Mouse (Mus musculus) hindbrain, embryonic 14.5 days (tissue): ENCODE results near the gene Serp2. TPM values are rescaled to one million over a fixed set of nuclear protein-coding genes. Genes with fewer than 3 reads are reported as not detected.

Experiments used
- ATAC-seq: fragments of 200-750 bp; cut with Nextera tagmentation; 2 replicates; pipeline ENCODE4 v1.8.0; 2017; ENCODE audit warnings: moderate number of reproducible peaks, mild to moderate bottlenecking, moderate TSS enrichment, moderate library complexity; ENCODE audit not compliant: low FRiP score
- DNase-seq: peaks from one replicate; pipeline ENCODE4 v3.0.0-alpha.2; 2015; ENCODE audit warnings: low spot score
- H3K27ac ChIP-seq: fragments of 300-500 bp; sonication (generic); 2 replicates; pipeline ENCODE4 v1.5.1; 2014; ENCODE audit warnings: mild to moderate bottlenecking, moderate library complexity
- H3K27me3 ChIP-seq: fragments of 300-500 bp; sonication (generic); 2 replicates; pipeline ENCODE4 v1.6.1; 2014; ENCODE audit warnings: mild to moderate bottlenecking, low read length, mixed read lengths; ENCODE audit not compliant: control insufficient read depth, insufficient read depth
- H3K36me3 ChIP-seq: fragments of 300-500 bp; sonication (generic); replicated peaks from 2 replicates; pipeline ENCODE4 v1.6.1; 2014; ENCODE audit not compliant: control insufficient read depth, insufficient read depth
- H3K4me1 ChIP-seq: fragments of 300-500 bp; sonication (generic); replicated peaks from 2 replicates; pipeline ENCODE4 v1.6.1; 2014; ENCODE audit warnings: antibody characterized with exemption, low read length, mixed read lengths; ENCODE audit not compliant: control insufficient read depth, insufficient read depth
- H3K4me2 ChIP-seq: fragments of 300-500 bp; sonication (generic); replicated peaks from 2 replicates; pipeline ENCODE4 v1.6.1; 2014; ENCODE audit warnings: mild to moderate bottlenecking, moderate library complexity
- H3K4me3 ChIP-seq: fragments of 300-500 bp; sonication (generic); replicated peaks from 2 replicates; pipeline ENCODE4 v1.5.1; 2014; ENCODE audit warnings: mild to moderate bottlenecking, low read length
- H3K9ac ChIP-seq: fragments of 300-500 bp; sonication (generic); 2 replicates; pipeline ENCODE4 v1.6.1; 2014
- H3K9me3 ChIP-seq: fragments of 300-500 bp; sonication (generic); 2 replicates; pipeline ENCODE4 v1.6.1; 2016; ENCODE audit warnings: low read length; ENCODE audit not compliant: control insufficient read depth
- WGBS: fragments of 180-500 bp; shearing (Covaris S2); extraction: QIAGEN DNeasy Blood & Tissue Kit; methylation state at CpG from one replicate; pipeline ENCODE4 v1.1.7; 2014; 5-methylcytosine and 5-hydroxymethylcytosine counted together
- polyA plus RNA-seq: library from polyadenylated mRNA; unstranded; fragments of >200 nt; fragmentation: Nextera tagmentation; extraction: Ambion mirVana; gene quantifications from 2 replicates; pipeline ENCODE4 v1.2.1, GENCODE M21; 2014

Serp2 gene
- polyA plus RNA-seq, 1 experiment from 2014 or later, result 217 TPM

DNA sequence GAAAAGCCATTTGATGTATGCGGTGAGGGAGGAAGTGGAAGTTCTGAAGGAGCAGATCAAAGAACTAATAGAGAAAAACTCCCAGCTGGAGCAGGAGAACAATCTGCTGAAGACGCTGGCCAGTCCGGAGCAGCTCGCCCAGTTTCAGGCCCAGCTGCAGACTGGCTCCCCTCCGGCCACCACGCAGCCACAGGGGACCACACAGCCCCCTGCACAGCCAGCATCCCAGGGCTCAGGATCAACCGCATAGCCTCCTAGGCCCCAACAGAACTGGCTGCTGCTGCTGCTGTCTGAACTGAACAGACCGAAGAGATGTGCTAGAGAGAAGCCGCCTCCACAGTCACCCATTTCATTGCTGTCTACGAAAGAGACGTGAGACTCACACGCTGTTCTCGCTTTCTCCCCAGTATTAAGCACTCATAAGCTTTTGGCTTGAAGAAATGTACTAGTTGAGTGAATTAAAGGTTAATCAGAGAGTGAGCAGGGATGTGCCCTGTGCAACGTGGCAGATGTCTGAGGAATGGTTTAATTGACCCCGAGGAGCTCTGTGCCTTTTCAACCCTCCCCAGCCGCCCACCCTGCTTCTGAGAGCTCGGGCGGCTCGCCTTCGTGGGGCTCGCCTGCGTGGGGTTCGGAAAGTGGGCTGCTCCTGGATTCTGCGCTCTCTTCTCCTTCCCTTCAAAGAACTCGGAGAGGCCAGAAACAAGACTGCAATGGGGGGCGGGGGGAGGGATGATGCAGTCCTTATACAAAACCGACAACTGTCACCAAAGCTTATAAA, 50.1 kb downstream of the Serp2 start:
- 33% methylated on average over 27 of the region's 27 CpGs for WGBS
- H3K27me3 ChIP-seq, result no peaks in the 10 kb centered on the region
- DNase-seq (no peak), ATAC-seq (no peak)
- peak overlapping the region; percentile 99 for H3K9ac ChIP-seq
- H3K27ac ChIP-seq, result peak overlapping the region; percentile 100
- peaks cover 27% of the 10 kb centered on the region for H3K4me1 ChIP-seq
- H3K4me2 ChIP-seq, result peak overlapping the region; percentile 98
- H3K4me3 ChIP-seq, result peak overlapping the region; percentile 78
- peaks cover 25% of the 10 kb centered on the region for H3K36me3 ChIP-seq
- no peaks in the 10 kb centered on the region for H3K9me3 ChIP-seq

DNA sequence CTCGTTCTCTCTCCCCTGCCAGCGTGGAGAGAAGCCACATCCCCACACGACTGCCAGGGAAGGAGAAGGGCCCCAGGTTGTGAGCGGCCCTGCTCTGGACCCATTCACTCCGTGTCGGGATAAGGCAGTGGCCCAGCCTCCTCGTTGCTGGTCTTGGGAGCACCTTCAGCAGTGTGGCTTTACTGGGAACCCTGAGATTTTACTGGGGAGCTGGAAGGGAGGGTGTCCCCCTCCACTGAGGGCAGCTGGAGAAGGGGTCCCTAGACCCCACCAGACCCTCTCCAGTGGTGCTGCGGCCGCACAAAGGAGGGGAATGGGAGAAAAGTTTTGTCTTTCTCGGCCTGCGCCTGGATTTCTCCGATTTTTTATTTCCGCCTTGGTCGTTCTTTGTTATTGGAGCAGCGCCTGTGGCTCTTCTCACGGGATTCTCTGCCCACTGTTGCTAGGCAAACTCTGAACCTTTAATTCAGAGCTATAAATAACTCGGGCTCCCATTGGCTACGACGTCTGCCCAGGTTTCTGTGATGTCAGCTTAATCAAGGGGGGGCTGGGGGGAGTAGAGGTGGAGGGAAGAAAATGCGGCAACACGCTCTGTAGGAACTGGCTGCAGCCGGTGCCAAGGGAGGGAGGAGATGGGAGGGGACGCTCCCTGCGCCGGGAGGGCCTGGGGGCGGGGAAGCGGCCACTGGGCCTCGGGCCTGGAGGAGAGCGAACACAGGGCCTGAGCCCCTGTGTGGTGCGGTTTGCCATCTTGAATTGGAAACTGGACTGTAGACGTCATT, 51.1 kb downstream of the Serp2 start:
- peak overlapping the region; percentile 99 for H3K9ac ChIP-seq
- peak overlapping the region; percentile 98 for H3K4me2 ChIP-seq
- peaks cover 27% of the 10 kb centered on the region for H3K4me1 ChIP-seq
- peak overlapping the region; percentile 78 for H3K4me3 ChIP-seq
- H3K36me3 ChIP-seq, result peaks cover 25% of the 10 kb centered on the region
- WGBS, result 0% methylated on average over 31 of the region's 31 CpGs
- ATAC-seq (peak; percentile 83), DNase-seq (peak; percentile 94)
- H3K9me3 ChIP-seq, result no peaks in the 10 kb centered on the region
- no peaks in the 10 kb centered on the region for H3K27me3 ChIP-seq
- H3K27ac ChIP-seq, result peak overlapping the region; percentile 100

DNA sequence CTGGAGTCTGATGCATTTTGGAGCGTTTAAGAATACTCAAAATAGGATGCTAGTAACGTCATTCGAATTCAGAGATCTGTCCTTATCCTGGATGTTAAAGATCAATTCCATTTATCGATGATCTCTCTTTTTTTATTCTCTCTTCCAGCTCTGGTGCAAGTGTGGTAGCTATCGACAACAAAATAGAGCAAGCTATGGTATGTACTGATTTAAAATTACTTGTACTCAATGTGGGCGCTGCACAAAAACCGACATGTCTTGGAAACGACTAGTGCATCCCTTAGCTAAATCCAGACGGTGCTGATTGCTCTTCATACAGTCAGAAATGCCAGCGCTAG, 51.6 kb downstream of the Serp2 start:
- H3K4me2 ChIP-seq, result peak overlapping the region; percentile 98
- peak overlapping the region; percentile 99 for H3K9ac ChIP-seq
- peaks cover 25% of the 10 kb centered on the region for H3K36me3 ChIP-seq
- H3K4me1 ChIP-seq, result peaks cover 29% of the 10 kb centered on the region
- WGBS, result under 1% methylated on average over 10 of the region's 10 CpGs
- H3K27ac ChIP-seq, result peak overlapping the region; percentile 100
- DNase-seq (peak; percentile 67), ATAC-seq (no peak)
- H3K9me3 ChIP-seq, result no peaks in the 10 kb centered on the region
- peak overlapping the region; percentile 78 for H3K4me3 ChIP-seq
- no peaks in the 10 kb centered on the region for H3K27me3 ChIP-seq

DNA sequence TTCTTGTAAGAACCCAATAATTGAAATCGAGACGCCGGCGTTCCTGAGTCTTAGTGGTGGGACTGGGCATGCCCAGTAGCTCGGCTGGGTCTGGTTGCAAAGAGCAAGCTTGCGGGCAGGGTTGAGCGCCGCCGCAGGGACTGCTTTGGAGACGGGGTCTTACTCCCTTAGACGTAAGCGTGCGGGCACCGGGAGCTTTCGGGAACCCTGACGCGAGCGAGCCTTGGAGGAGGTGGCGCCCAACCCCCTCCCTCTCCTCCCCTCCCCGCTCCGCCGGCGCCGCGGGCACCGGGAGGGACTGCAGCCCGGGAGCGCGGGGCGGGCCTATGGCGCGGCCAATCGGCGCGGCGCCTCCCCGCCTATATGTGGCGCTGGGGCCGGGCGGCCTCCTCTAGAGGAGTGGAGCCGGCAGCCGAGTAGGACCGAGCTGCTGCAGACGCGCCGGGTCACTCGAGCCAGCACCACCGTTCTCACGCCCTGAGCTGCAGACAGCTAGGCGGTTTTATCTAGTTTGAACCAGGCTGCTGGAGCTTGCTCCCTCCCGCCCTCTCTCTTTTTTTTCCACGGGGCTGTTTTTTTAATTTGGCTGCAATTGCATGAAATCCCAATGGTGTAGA, 52.5 kb downstream of the Serp2 start:
- Histone ChIP-seq H3K4me1 (peaks cover 32% of the 10 kb centered on the region), H3K4me3 (peak overlapping the region; percentile 78), H3K9me3 (no peaks in the 10 kb centered on the region), H3K27ac (peak overlapping the region; percentile 100), H3K27me3 (no peaks in the 10 kb centered on the region), H3K4me2 (peak overlapping the region; percentile 98), H3K9ac (peak overlapping the region; percentile 99), H3K36me3 (peaks cover 21% of the 10 kb centered on the region)
- under 1% methylated on average over 47 of the region's 52 CpGs for WGBS
- peak; percentile 96 for DNase-seq
- ATAC-seq, result peak; percentile 95

DNA sequence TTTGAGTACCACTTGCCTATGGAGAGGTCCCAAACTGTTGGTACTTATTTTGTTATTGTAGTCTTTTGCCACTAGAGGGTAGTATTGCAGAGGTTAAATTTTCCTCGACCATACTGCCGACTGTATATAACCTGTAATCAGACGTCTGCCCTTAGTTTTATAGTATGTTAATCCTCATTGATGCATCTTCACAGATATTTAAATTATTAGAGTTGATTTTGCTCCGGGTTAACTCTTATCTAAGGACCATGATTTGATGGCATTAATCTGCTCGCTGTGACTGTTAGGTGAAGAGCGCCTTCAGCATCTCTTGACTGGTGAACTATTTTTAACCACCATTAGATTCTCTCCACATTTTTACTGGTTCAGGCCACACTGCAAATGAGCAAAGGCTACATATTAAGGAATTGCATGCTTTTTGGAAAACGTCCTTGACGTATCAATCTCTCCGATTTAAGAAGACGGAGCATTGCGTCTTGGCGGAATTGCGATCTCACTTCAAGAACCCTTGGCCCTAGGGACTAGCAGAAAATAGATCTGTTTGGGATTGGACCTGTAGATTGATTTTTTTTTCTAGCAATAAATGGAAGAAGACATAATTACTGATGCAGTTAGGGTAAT, 53.3 kb downstream of the Serp2 start:
- Histone ChIP-seq H3K9ac (peak overlapping the region; percentile 99), H3K27me3 (no peaks in the 10 kb centered on the region), H3K4me3 (peak overlapping the region; percentile 78), H3K4me2 (peak overlapping the region; percentile 98), H3K27ac (peak overlapping the region; percentile 100), H3K36me3 (peaks cover 21% of the 10 kb centered on the region), H3K9me3 (no peaks in the 10 kb centered on the region), H3K4me1 (peaks cover 29% of the 10 kb centered on the region)
- 3% methylated on average over 13 of the region's 13 CpGs for WGBS
- DNase-seq (peak; percentile 91), ATAC-seq (no peak)

DNA sequence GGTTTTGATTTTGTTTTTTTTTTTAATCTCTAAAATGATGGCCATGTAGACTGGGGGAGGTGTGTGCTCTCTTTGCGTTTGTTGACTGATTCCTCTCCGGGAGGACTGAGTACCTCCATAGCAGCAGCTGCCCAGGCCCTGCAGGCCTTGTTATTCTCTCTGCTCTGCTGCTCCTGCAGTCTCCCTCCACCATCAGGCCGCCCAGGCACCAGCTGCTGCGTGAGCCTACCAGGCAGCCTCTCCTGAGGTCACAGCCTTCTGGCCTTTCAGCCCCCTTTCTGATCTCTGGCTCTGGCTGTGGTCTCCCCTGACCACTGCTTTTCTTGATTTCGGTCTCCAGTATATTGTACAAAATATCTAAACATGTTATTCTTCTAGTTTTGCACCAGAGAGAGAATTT, 56.7 kb downstream of the Serp2 start:
- Histone ChIP-seq H3K27me3 (no peaks in the 10 kb centered on the region), H3K9ac (0 out of 2 replicates have a peak overlapping the region, but pooled peaks have one; percentile 46), H3K4me1 (peaks cover 10% of the 10 kb centered on the region; the same call in 1 of the 2 replicates), H3K4me2 (no peak overlapping the region), H3K9me3 (no peaks in the 10 kb centered on the region), H3K36me3 (no peaks in the 10 kb centered on the region), H3K4me3 (no peak overlapping the region), H3K27ac (peak overlapping the region; percentile 60; the same call in 1 of the 2 replicates)
- no peak for DNase-seq
- ATAC-seq, result no peak
- WGBS, result 21% methylated on average over 5 of the region's 5 CpGs

DNA sequence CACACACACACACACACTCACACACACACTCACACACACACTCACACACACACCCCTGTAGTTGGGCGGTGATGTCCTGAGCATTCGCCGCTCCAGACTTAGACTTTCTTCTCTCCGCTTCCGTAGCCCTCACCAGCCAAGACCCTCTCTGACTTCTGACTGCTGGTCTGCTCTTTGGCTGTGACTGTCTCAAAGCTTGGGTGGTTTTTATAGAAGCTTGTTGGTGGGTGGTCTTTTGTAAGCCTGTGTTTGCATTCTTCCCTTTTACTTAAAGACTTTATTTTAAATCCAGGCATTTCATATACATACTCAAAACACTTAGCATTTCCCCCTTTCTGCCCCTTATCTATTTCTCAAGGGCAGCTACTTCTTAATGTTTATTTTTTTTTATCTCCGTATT, 57.2 kb downstream of the Serp2 start:
- 81% methylated on average over 6 of the region's 6 CpGs for WGBS
- Histone ChIP-seq H3K36me3 (no peaks in the 10 kb centered on the region), H3K9me3 (no peaks in the 10 kb centered on the region), H3K4me3 (no peak overlapping the region), H3K27me3 (no peaks in the 10 kb centered on the region), H3K4me1 (peaks cover 10% of the 10 kb centered on the region; the same call in 1 of the 2 replicates), H3K27ac (no peak overlapping the region), H3K9ac (no peak overlapping the region), H3K4me2 (no peak overlapping the region)
- DNase-seq (no peak), ATAC-seq (no peak)

DNA sequence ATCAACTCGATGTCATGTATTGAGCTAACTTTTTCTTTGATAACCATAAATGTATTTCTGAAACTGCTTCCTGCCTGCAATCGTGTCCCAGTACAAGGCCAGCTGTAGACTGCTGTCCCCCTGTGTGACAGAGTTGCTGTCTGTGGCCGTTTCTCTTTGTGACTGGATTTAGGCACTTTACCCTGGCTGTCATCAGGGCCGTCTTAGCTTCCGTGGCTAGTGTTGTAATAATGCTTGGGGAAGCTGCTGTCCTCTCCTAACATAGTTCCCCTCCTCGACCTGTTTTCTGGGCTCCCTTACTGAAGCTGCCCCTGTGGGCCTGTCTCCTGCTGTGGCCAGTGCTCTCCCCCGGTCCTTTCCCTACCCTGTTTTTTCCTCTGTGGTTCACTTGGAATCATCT, 58.5 kb downstream of the Serp2 start:
- Histone ChIP-seq H3K4me1 (0 out of 2 replicates have a peak, but pooled peaks cover 5% of the 10 kb centered on the region), H3K4me3 (no peak overlapping the region), H3K27ac (no peak overlapping the region), H3K27me3 (no peaks in the 10 kb centered on the region), H3K9ac (no peak overlapping the region), H3K4me2 (no peak overlapping the region), H3K9me3 (no peaks in the 10 kb centered on the region), H3K36me3 (no peaks in the 10 kb centered on the region; the same call in 1 of the 2 replicates)
- no peak for DNase-seq
- 62% methylated on average over 7 of the region's 7 CpGs for WGBS
- no peak for ATAC-seq

DNA sequence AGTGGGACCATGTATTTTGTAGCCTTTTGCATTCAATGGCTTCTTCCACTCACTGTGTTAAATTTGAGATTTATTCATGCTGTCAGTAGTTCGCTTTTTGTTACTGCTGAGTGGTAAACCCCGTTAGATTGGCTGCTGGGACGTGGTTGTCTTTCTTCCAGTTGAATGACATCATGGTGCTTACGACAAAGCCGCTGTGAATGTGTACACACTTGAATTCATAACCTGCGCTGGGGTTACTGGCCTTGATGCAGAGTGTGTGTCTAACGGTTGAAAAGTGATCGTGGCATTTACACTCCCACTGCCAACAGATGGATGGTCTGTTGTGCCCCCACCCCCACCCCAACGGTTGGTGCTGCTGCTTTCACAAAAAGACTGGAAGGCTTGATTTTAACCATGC, 59.5 kb downstream of the Serp2 start:
- no peak overlapping the region for H3K4me2 ChIP-seq
- no peak overlapping the region for H3K9ac ChIP-seq
- H3K36me3 ChIP-seq, result peaks cover 6% of the 10 kb centered on the region
- no peaks in the 10 kb centered on the region for H3K9me3 ChIP-seq
- DNase-seq (no peak), ATAC-seq (no peak)
- H3K4me1 ChIP-seq, result 0 out of 2 replicates have a peak, but pooled peaks cover 5% of the 10 kb centered on the region
- no peak overlapping the region for H3K4me3 ChIP-seq
- WGBS, result 53% methylated on average over 9 of the region's 9 CpGs
- no peaks in the 10 kb centered on the region for H3K27me3 ChIP-seq
- no peak overlapping the region for H3K27ac ChIP-seq
